Mouse (Mus musculus): Measurements from ENCODE around the gene Nrgn. TPM values are rescaled to one million over a fixed set of nuclear protein-coding genes. Genes with fewer than 3 reads are reported as not detected.

Nrgn gene
- polyA plus RNA-seq (2017; shearing (Covaris generic)), result 1.8 TPM

GRCm38 (mm10) chr9:37552536-37553293, at the start of gene Nrgn:
Gene Nrgn (minus strand): TSS chr9:37552904.

GRCm38 (mm10) chr9:37554838-37555748, 2.4 kb upstream of the Nrgn start, which contains the start of gene Siae:
Gene Siae (plus strand): TSS chr9:37555698.

GRCm38 (mm10) chr9:37539170-37540025, 13.3 kb downstream of the Nrgn start, which contains the start of gene Vsig2:
Gene Vsig2 (plus strand): TSS chr9:37539255.

GRCm38 (mm10) chr9:37527396-37528224, 25.1 kb downstream of the Nrgn start, which contains the start of gene Esam:
Gene Esam (plus strand): TSS chr9:37528078.

Other genes with a start within 250 kb of the Nrgn start
- gene Ccdc15, start 204.5 kb downstream of the Nrgn start, polyA plus RNA-seq (2017; shearing (Covaris generic)), result 6.2 TPM
- not detected for gene Hepacam, start 185.6 kb downstream of the Nrgn start, polyA plus RNA-seq (2017; shearing (Covaris generic))
- not detected for gene Robo4, start 151.0 kb downstream of the Nrgn start, polyA plus RNA-seq (2017; shearing (Covaris generic))
- gene Robo3, start 119.7 kb downstream of the Nrgn start, polyA plus RNA-seq (2017; shearing (Covaris generic)), result not detected
- gene Msantd2, start 63.6 kb downstream of the Nrgn start, polyA plus RNA-seq (2017; shearing (Covaris generic)), result 40.0 TPM
- gene Esam, start 24.8 kb downstream of the Nrgn start, polyA plus RNA-seq (2017; shearing (Covaris generic)), result not detected
- gene Vsig2, start 13.6 kb downstream of the Nrgn start, polyA plus RNA-seq (2017; shearing (Covaris generic)), result not detected
- 11.9 TPM for gene Siae, start 2.8 kb upstream of the Nrgn start, polyA plus RNA-seq (2017; shearing (Covaris generic))
- 0.95 TPM for gene Spa17, start 60.8 kb upstream of the Nrgn start, polyA plus RNA-seq (2017; shearing (Covaris generic))
- gene Tbrg1, start 104.4 kb upstream of the Nrgn start, polyA plus RNA-seq (2017; shearing (Covaris generic)), result 127 TPM
- gene Panx3, start 116.3 kb upstream of the Nrgn start, polyA plus RNA-seq (2017; shearing (Covaris generic)), result not detected
- 0.17 TPM for gene Olfr160, start 163.3 kb upstream of the Nrgn start, polyA plus RNA-seq (2017; shearing (Covaris generic))
- not detected for gene Olfr874, start 192.2 kb upstream of the Nrgn start, polyA plus RNA-seq (2017; shearing (Covaris generic))
- not detected for gene Olfr875, start 219.0 kb upstream of the Nrgn start, polyA plus RNA-seq (2017; shearing (Covaris generic))